Mouse (Mus musculus) heart, embryonic 12.5 days (tissue): Measurements from ENCODE around the gene Dbh. TPM values are rescaled to one million over a fixed set of nuclear protein-coding genes. Genes with fewer than 3 reads are reported as not detected.

Experiments
- ATAC-seq: fragments of 200-750 bp; cut with Nextera tagmentation; 2 replicates; pipeline ENCODE4 v1.8.0; 2017; ENCODE audit warnings: moderate TSS enrichment, moderate library complexity; ENCODE audit not compliant: insufficient number of reproducible peaks, low FRiP score
- H3K27ac ChIP-seq: fragments of 300-500 bp; sonication (generic); 2 replicates; pipeline ENCODE4 v1.5.1; 2016; ENCODE audit warnings: mild to moderate bottlenecking, moderate library complexity; ENCODE audit not compliant: poor library complexity, severe bottlenecking
- H3K27me3 ChIP-seq: fragments of 300-500 bp; sonication (generic); replicated peaks from 2 replicates; pipeline ENCODE4 v1.6.1; 2016; ENCODE audit warnings: mild to moderate bottlenecking, moderate library complexity
- H3K36me3 ChIP-seq: fragments of 300-500 bp; sonication (generic); 2 replicates; pipeline ENCODE4 v1.6.1; 2016; ENCODE audit warnings: mild to moderate bottlenecking, moderate library complexity
- H3K4me1 ChIP-seq: fragments of 300-500 bp; sonication (generic); replicated peaks from 2 replicates; pipeline ENCODE4 v1.6.1; 2016; ENCODE audit warnings: mild to moderate bottlenecking
- H3K4me2 ChIP-seq: fragments of 300-500 bp; sonication (generic); 2 replicates; pipeline ENCODE4 v1.6.1; 2016; ENCODE audit warnings: mild to moderate bottlenecking, moderate library complexity
- H3K4me3 ChIP-seq: fragments of 300-500 bp; sonication (generic); 2 replicates; pipeline ENCODE4 v1.5.1; 2016; ENCODE audit warnings: mild to moderate bottlenecking
- H3K9ac ChIP-seq: fragments of 300-500 bp; sonication (generic); 2 replicates; pipeline ENCODE4 v1.6.1; 2016; ENCODE audit warnings: mild to moderate bottlenecking, moderate library complexity
- H3K9me3 ChIP-seq: fragments of 300-500 bp; sonication (generic); replicated peaks from 2 replicates; pipeline ENCODE4 v1.6.1; 2016; ENCODE audit warnings: mild to moderate bottlenecking, moderate library complexity
- WGBS: fragments of 180-500 bp; shearing (Covaris S2); methylation state at CpG from one replicate; pipeline ENCODE4 v1.1.7; 2016; 5-methylcytosine and 5-hydroxymethylcytosine counted together
- polyA plus RNA-seq: library from polyadenylated mRNA; unstranded; fragments of >200 nt; fragmentation: Nextera tagmentation; extraction: Ambion mirVana; gene quantifications from 2 replicates; pipeline ENCODE4 v1.2.1, GENCODE M21; 2016

Dbh gene
- polyA plus RNA-seq, 1 experiment from 2014 or later, result 0.15 TPM

GRCm38 (mm10) chr2:27218121-27218544 is 53.1 kb downstream of the Dbh start:
- Histone ChIP-seq H3K27ac (peak overlapping the region; percentile 90), H3K9ac (no peak overlapping the region), H3K4me1 (peaks cover 53% of the 10 kb centered on the region), H3K36me3 (no peaks in the 10 kb centered on the region), H3K27me3 (no peaks in the 10 kb centered on the region), H3K4me3 (no peak overlapping the region), H3K9me3 (no peaks in the 10 kb centered on the region), H3K4me2 (no peak overlapping the region)
- ATAC-seq, result peak; percentile 74
- WGBS, result 47% methylated on average over 2 of the region's 2 CpGs

- no peak overlapping the region for H3K4me2 ChIP-seq
- H3K4me3 ChIP-seq, result no peak overlapping the region
- no peaks in the 10 kb centered on the region for H3K27me3 ChIP-seq
- 78% methylated on average over 8 of the region's 8 CpGs for WGBS
- no peak for ATAC-seq
- H3K4me1 ChIP-seq, result peaks cover 48% of the 10 kb centered on the region
- peak overlapping the region; percentile 74 for H3K27ac ChIP-seq
- no peaks in the 10 kb centered on the region for H3K9me3 ChIP-seq
- no peak overlapping the region for H3K9ac ChIP-seq
- H3K36me3 ChIP-seq, result no peaks in the 10 kb centered on the region
Measured at GRCm38 (mm10) chr2:27218569-27218968, 53.5 kb downstream of the Dbh start.

- Histone ChIP-seq H3K4me2 (no peak overlapping the region), H3K9ac (no peak overlapping the region), H3K27me3 (no peaks in the 10 kb centered on the region), H3K9me3 (no peaks in the 10 kb centered on the region), H3K27ac (no peak overlapping the region), H3K4me1 (peaks cover 25% of the 10 kb centered on the region), H3K4me3 (no peak overlapping the region), H3K36me3 (peaks cover 17% of the 10 kb centered on the region)
- WGBS, result 85% methylated on average over 7 of the region's 7 CpGs
- no peak for ATAC-seq
Measured at GRCm38 (mm10) chr2:27223012-27223421, 58.0 kb downstream of the Dbh start.

- 58% methylated on average over 7 of the region's 7 CpGs for WGBS
Measured at GRCm38 (mm10) chr2:27226572-27226971, 61.5 kb downstream of the Dbh start.

GRCm38 (mm10) chr2:27228809-27229480 is 63.9 kb downstream of the Dbh start:
- Histone ChIP-seq H3K4me1 (peaks cover 32% of the 10 kb centered on the region), H3K9ac (no peak overlapping the region), H3K4me3 (no peak overlapping the region), H3K36me3 (peaks cover 28% of the 10 kb centered on the region), H3K27me3 (no peaks in the 10 kb centered on the region), H3K27ac (no peak overlapping the region), H3K9me3 (no peaks in the 10 kb centered on the region), H3K4me2 (no peak overlapping the region)
- 65% methylated on average over 5 of the region's 5 CpGs for WGBS
- no peak for ATAC-seq

More at GRCm38 (mm10) chr2:27226572-27226971, 61.5 kb downstream of the Dbh start:
- Histone ChIP-seq H3K9me3 (no peaks in the 10 kb centered on the region), H3K9ac (peak overlapping the region; percentile 18; the same call in 1 of the 2 replicates), H3K4me1 (peaks cover 13% of the 10 kb centered on the region), H3K4me2 (no peak overlapping the region), H3K36me3 (peaks cover 28% of the 10 kb centered on the region), H3K4me3 (no peak overlapping the region), H3K27me3 (no peaks in the 10 kb centered on the region), H3K27ac (no peak overlapping the region)
- ATAC-seq, result 0 out of 2 replicates have a peak, but pooled peaks have one; percentile 20

GRCm38 (mm10) chr2:27229481-27230105 is 64.6 kb downstream of the Dbh start:
- Histone ChIP-seq H3K27ac (no peak overlapping the region), H3K36me3 (peaks cover 28% of the 10 kb centered on the region), H3K27me3 (no peaks in the 10 kb centered on the region), H3K4me3 (no peak overlapping the region), H3K4me2 (no peak overlapping the region), H3K9ac (no peak overlapping the region), H3K9me3 (no peaks in the 10 kb centered on the region), H3K4me1 (peaks cover 32% of the 10 kb centered on the region)
- 85% methylated on average over 2 of the region's 2 CpGs for WGBS
- no peak for ATAC-seq

GRCm38 (mm10) chr2:27232376-27232775 is 67.3 kb downstream of the Dbh start:
- Histone ChIP-seq H3K27ac (peak overlapping the region; percentile 59), H3K9ac (no peak overlapping the region), H3K4me3 (no peak overlapping the region), H3K27me3 (peaks cover 8% of the 10 kb centered on the region; the same call in 1 of the 2 replicates), H3K9me3 (no peaks in the 10 kb centered on the region), H3K4me2 (peak overlapping the region; percentile 3; the same call in 1 of the 2 replicates), H3K36me3 (peaks cover 17% of the 10 kb centered on the region), H3K4me1 (peaks cover 20% of the 10 kb centered on the region)
- ATAC-seq, result peak; percentile 38; the same call in 1 of the 2 replicates
- WGBS, result 4% methylated on average over 7 of the region's 7 CpGs

Other genes starting within 250 kb of the Dbh start
- 30.5 and 31.4 TPM in 2 replicates for gene Surf2, start 248.9 kb upstream of the Dbh start, polyA plus RNA-seq
- 39.2 and 40.5 TPM in 2 replicates for gene Surf1, start 248.7 kb upstream of the Dbh start, polyA plus RNA-seq
- gene Surf4, start 231.3 kb upstream of the Dbh start, polyA plus RNA-seq, result 202 and 205 TPM in 2 replicates
- gene Stkld1, start 231.2 kb upstream of the Dbh start, polyA plus RNA-seq, result 0.19 and 0.20 TPM in 2 replicates
- 27.7 and 29.6 TPM in 2 replicates for gene Rexo4, start 200.8 kb upstream of the Dbh start, polyA plus RNA-seq
- not detected in 2 replicates for gene Adamts13, start 191.8 kb upstream of the Dbh start, polyA plus RNA-seq
- gene Cacfd1, start 155.3 kb upstream of the Dbh start, polyA plus RNA-seq, result 40.0 and 41.6 TPM in 2 replicates
- gene Slc2a6, start 137.2 kb upstream of the Dbh start, polyA plus RNA-seq, result 0.10 and 0.47 TPM in 2 replicates
- 0.17 and 0.18 TPM in 2 replicates for gene Mymk, start 93.1 kb upstream of the Dbh start, polyA plus RNA-seq
- 10.9 and 12.2 TPM in 2 replicates for gene Adamtsl2, start 85.9 kb upstream of the Dbh start, polyA plus RNA-seq
- 0.50 and 0.56 TPM in 2 replicates for gene Fam163b, start 22.7 kb upstream of the Dbh start, polyA plus RNA-seq
- gene Sardh, start 83.1 kb downstream of the Dbh start, polyA plus RNA-seq, result 19.0 and 22.5 TPM in 2 replicates